8 mouse cellular contexts compared by ENCODE assay signal in the genomic region with DNA sequence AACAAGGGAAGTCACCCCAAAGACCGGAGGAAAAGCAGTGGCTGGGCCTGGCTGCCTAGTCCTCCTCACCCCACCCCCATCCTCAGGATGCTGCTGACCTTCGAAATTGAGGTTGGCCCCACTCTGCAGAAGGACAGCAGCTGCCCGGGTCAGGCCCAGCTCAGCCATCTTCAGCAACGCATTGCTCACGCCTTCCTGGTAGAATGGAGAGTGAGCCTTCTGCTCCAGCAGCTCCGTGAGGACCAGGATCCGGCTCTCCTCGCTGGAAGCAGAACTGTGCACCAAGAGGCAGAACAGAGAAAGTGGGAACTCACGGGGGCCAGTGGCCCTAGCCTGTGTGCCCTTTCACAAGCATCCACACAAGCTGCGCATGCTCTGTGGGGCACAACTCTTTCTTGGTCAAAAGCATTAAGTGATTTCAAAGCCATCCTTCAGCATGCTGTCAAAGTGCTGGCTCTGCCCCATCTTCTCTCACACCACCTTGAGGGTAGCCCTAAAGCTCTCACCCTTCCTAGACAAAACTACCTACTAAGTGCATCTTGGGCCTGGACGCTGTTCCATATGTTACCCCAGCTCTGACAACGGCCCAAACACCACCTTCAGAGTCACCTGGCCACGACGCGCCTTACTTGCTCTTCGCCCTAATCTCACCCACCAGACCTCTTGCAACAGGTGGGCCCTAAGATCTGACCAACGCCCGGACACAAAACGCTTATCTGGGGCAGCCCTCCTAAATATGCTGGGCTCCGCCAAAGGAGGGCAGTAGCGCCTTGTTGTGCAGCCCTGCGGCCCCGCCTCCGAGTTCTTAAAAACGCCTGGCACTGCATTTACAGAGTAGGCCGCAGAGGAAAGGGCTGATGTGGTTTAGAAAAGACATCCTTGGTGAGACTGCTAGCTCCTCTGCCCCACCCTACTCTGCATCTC. TPM values are rescaled to one million over a fixed set of nuclear protein-coding genes. Genes with fewer than 3 reads are reported as not detected.
DNase-seq lines count a peak whose midpoint lies in the region; ATAC-seq lines count a peak whose summit lies in the region.

No protein-coding gene starts in this region.

- DNase-seq in left cerebral cortex, adult 11 months (ENCODE audit: low spot score) = peak; percentile 44
- no peak for DNase-seq in left cerebral cortex, adult 8-10 months (ENCODE audit: low spot score in 2 of 2)
- DNase-seq in c-Kit-negative CD71-positive TER-119-positive erythroid progenitor cells, embryonic 14.5 days (ENCODE audit: low read depth, low spot score) = peak; percentile 76
- DNase-seq in gastrocnemius, postnatal 25 days = peak; percentile 35
- DNase-seq in kidney, adult 9 months = peak; percentile 62
- DNase-seq in liver, embryonic 13.5 days = peak; percentile 89
- peak; percentile 81 for DNase-seq in naive thymus-derived CD4-positive, alpha-beta T cell, adult 2 months (ENCODE audit: low read depth)
- peak; percentile 75 for DNase-seq in testis, postnatal 10 days (ENCODE audit: low spot score)

- peak overlapping the region; percentile 92 for H3K4me2 ChIP-seq in liver, embryonic 13.5 days

- peak; percentile 79 for ATAC-seq in liver, embryonic 13.5 days (ENCODE audit: low read depth)

- H3K9ac ChIP-seq in liver, embryonic 13.5 days = peak overlapping the region; percentile 95

- H3K4me1 ChIP-seq in liver, embryonic 13.5 days (replicated peaks) = peaks cover 47% of the 10 kb centered on the region

- peak overlapping the region; percentile 96 for H3K27ac ChIP-seq in liver, embryonic 13.5 days

- H3K27me3 ChIP-seq in liver, embryonic 13.5 days = no peaks in the 10 kb centered on the region

- H3K4me3 ChIP-seq in liver, embryonic 13.5 days (replicated peaks) = peak overlapping the region; percentile 94

- H3K36me3 ChIP-seq in liver, embryonic 13.5 days = peaks cover 49% of the 10 kb centered on the region

- WGBS in liver, embryonic 13.5 days (ENCODE audit: insufficient replicate concordance) = 25% methylated on average over 26 of the region's 26 CpGs

- H3K9me3 ChIP-seq in liver, embryonic 13.5 days (replicated peaks) = no peaks in the 10 kb centered on the region

RNA-seq across cellular contexts. Expression of a gene that starts 3.0 kb away (rescaled TPM):
- total RNA-seq in left cerebral cortex, adult 8-10 months (2022) = 10 to 100 TPM; 29.6 to 41.9 (median 38.2) TPM
- 1 to 10 TPM; 5.4 to 5.5 TPM for total RNA-seq in gastrocnemius, postnatal 25 days (2021)
- 34.6 and 36.6 TPM in 2 replicates for polyA plus RNA-seq in liver, embryonic 13.5 days (2015; fragmentation: Nextera tagmentation; extraction: Ambion mirVana)

RNA-seq across cellular contexts. Expression of a gene that starts 7.7 kb away (rescaled TPM):
- 1 to 10 TPM; 2.1 to 3.1 (median 2.9) TPM for total RNA-seq in left cerebral cortex, adult 8-10 months (2022)
- 1 to 10 TPM; 2.1 to 3.0 TPM for total RNA-seq in gastrocnemius, postnatal 25 days (2021)
- 0.53 and 0.57 TPM in 2 replicates for polyA plus RNA-seq in liver, embryonic 13.5 days (2015; fragmentation: Nextera tagmentation; extraction: Ambion mirVana)

RNA-seq across cellular contexts. Expression of a gene that starts 19.5 kb away (rescaled TPM):
- total RNA-seq in left cerebral cortex, adult 8-10 months (2022) = 10 to 100 TPM; 30.5 to 38.9 (median 34.4) TPM
- 10 to 100 TPM; 15.6 to 16.2 TPM for total RNA-seq in gastrocnemius, postnatal 25 days (2021)
- polyA plus RNA-seq in liver, embryonic 13.5 days (2015; fragmentation: Nextera tagmentation; extraction: Ambion mirVana) = 35.5 and 36.3 TPM in 2 replicates

RNA-seq across cellular contexts. Expression of a gene that starts 23.6 kb away (rescaled TPM):
- 1 to 10 TPM; 7.7 to 9.5 (median 9.3) TPM for total RNA-seq in left cerebral cortex, adult 8-10 months (2022)
- 1 to 10 TPM in 1 of 2 experiments, under 1 TPM in 1; 0.72 to 1.5 TPM for total RNA-seq in gastrocnemius, postnatal 25 days (2021)
- polyA plus RNA-seq in liver, embryonic 13.5 days (2015; fragmentation: Nextera tagmentation; extraction: Ambion mirVana) = 0.10 and 0.17 TPM in 2 replicates

Comparison
In these comparisons a context has a peak if more than half of its experiments do, and no peak if none do; other contexts are left out.
1. DNase-seq: peak in left cerebral cortex, adult 11 months (single experiment), c-Kit-negative CD71-positive TER-119-positive erythroid progenitor cells, embryonic 14.5 days (single experiment), gastrocnemius, postnatal 25 days (single experiment), kidney, adult 9 months (single experiment), liver, embryonic 13.5 days (single experiment), naive thymus-derived CD4-positive, alpha-beta T cell, adult 2 months (single experiment) and testis, postnatal 10 days (single experiment); none in left cerebral cortex, adult 8-10 months (0 of 2).
2. RNA of a gene that starts 3.0 kb away (total RNA-seq): 29.6 to 41.9 TPM in left cerebral cortex, adult 8-10 months; 5.4 to 5.5 TPM in gastrocnemius, postnatal 25 days; every median in the first group is over 4 times any median in the second.